Mouse (Mus musculus): ENCODE data around the gene Pmf1. TPM values are rescaled to one million over a fixed set of nuclear protein-coding genes. Genes with fewer than 3 reads are reported as not detected.

Gene Pmf1
- polyA plus RNA-seq, 1 experiment: 88.6 TPM

DNA sequence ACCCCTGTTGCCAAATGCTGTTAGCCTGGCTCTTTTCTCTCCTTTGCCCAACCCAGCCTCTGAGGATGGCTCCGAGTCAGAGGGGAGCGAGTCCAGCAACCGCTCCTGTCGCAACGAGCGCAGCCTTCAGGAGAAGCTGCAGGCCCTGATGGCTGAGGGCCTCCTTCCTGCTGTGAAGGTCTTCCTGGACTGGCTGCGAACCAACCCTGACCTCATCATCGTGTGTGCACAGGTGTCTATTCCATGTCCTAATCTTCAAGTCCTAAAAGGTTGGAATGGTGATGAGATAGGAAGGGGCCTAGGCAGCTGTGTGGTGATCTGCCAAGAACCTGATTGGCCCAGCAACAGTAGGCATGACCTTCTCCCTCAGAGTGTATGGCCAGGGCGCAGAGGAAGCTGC lies 57.2 kb downstream of the Pmf1 start:
- no peaks in the 10 kb centered on the region for H3K9me3 ChIP-seq (replicated peaks; ENCODE audit: control insufficient read depth, insufficient read depth, low read length, poor library complexity, severe bottlenecking)

DNA sequence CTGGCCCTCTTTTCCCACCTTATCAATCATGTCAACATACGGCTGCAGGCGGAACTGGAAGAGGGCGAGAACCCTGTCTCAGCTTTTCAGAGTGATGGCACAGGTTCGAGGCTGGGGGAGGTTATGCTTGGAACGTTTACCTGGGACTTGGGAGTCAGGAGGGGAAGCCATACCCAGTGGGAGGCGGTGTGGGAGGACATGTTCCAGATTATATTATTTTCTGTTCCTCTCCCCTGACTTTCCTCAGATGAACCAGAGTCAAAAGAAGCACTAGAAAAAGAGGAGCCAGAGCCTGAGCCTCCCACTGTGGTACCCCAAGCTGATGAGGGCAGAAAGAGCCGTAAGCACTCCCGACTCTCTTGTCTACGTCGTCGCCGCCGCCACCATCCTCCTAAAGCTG lies 59.4 kb downstream of the Pmf1 start:
- Histone ChIP-seq H3K9ac (ENCODE audit: low read depth, poor library complexity, severe bottlenecking) (no peak overlapping the region), H3K27ac (ENCODE audit: insufficient read depth, low read length) (no peak overlapping the region), H3K36me3 (ENCODE audit: control insufficient read depth, insufficient read depth, low read length, poor library complexity, severe bottlenecking) (peaks cover 88% of the 10 kb centered on the region), H3K9me3 (replicated peaks; ENCODE audit: control insufficient read depth, insufficient read depth, low read length, poor library complexity, severe bottlenecking) (no peaks in the 10 kb centered on the region), H3K27me3 (ENCODE audit: control insufficient read depth, insufficient read depth, low read length, poor library complexity, severe bottlenecking) (no peaks in the 10 kb centered on the region), H3K4me3 (ENCODE audit: low read depth, low read length) (no peak overlapping the region), H3K4me1 (ENCODE audit: control insufficient read depth, insufficient read depth, low read length) (no peaks in the 10 kb centered on the region)
- TF ChIP-seq EP300 (IDR thresholded peaks at IDR 0.05; ENCODE audit: insufficient read depth, low read depth, low read length) (no peak), CTCF (IDR thresholded peaks at IDR 0.05; ENCODE audit: low read depth, low read length) (no peak), POLR2A (IDR thresholded peaks at IDR 0.05; ENCODE audit: insufficient read depth, low read length) (no peak)

More for the DNA sequence above, 57.2 kb downstream of the Pmf1 start:
- peaks cover 90% of the 10 kb centered on the region for H3K36me3 ChIP-seq (ENCODE audit: control insufficient read depth, insufficient read depth, low read length, poor library complexity, severe bottlenecking)
- H3K9ac ChIP-seq (ENCODE audit: low read depth, poor library complexity, severe bottlenecking): no peak overlapping the region
- H3K27me3 ChIP-seq (ENCODE audit: control insufficient read depth, insufficient read depth, low read length, poor library complexity, severe bottlenecking): no peaks in the 10 kb centered on the region
- no peaks in the 10 kb centered on the region for H3K4me1 ChIP-seq (ENCODE audit: control insufficient read depth, insufficient read depth, low read length)
- no peak overlapping the region for H3K27ac ChIP-seq (ENCODE audit: insufficient read depth, low read length)
- no peak overlapping the region for H3K4me3 ChIP-seq (ENCODE audit: low read depth, low read length)
- TF ChIP-seq EP300 (IDR thresholded peaks at IDR 0.05; ENCODE audit: insufficient read depth, low read depth, low read length): no peak
- TF ChIP-seq CTCF (IDR thresholded peaks at IDR 0.05; ENCODE audit: low read depth, low read length): no peak
- no peak for TF ChIP-seq POLR2A (IDR thresholded peaks at IDR 0.05; ENCODE audit: insufficient read depth, low read length)

Other genes starting within 250 kb of the Pmf1 start
- 0.82 TPM in 1 of 2 replicates, not detected in the other for gene Rhbg, start 155.6 kb downstream of the Pmf1 start, polyA plus RNA-seq (2011; ENCODE audit: insufficient read depth, insufficient read length, low read depth, missing spikeins)
- gene Gm38392, start 123.1 kb downstream of the Pmf1 start, polyA plus RNA-seq (2011; ENCODE audit: insufficient read depth, insufficient read length, low read depth, missing spikeins): 0.72 and 3.6 TPM in 2 replicates
- 15.5 and 19.8 TPM in 2 replicates for gene Tsacc, start 113.3 kb downstream of the Pmf1 start, polyA plus RNA-seq (2011; ENCODE audit: insufficient read depth, insufficient read length, low read depth, missing spikeins)
- gene Cct3, start 113.2 kb downstream of the Pmf1 start, polyA plus RNA-seq (2011; ENCODE audit: insufficient read depth, insufficient read length, low read depth, missing spikeins): 584 and 609 TPM in 2 replicates
- gene Glmp, start 85.3 kb downstream of the Pmf1 start, polyA plus RNA-seq (2011; ENCODE audit: insufficient read depth, insufficient read length, low read depth, missing spikeins): 89.0 and 93.3 TPM in 2 replicates
- gene Tmem79, start 74.2 kb downstream of the Pmf1 start, polyA plus RNA-seq (2011; ENCODE audit: insufficient read depth, insufficient read length, low read depth, missing spikeins): 9.1 and 12.8 TPM in 2 replicates
- gene Smg5, start 74.1 kb downstream of the Pmf1 start, polyA plus RNA-seq (2011; ENCODE audit: insufficient read depth, insufficient read length, low read depth, missing spikeins): 70.7 and 84.2 TPM in 2 replicates
- 4.9 and 6.8 TPM in 2 replicates for gene Paqr6, start 45.7 kb downstream of the Pmf1 start, polyA plus RNA-seq (2011; ENCODE audit: insufficient read depth, insufficient read length, low read depth, missing spikeins)
- gene Bglap3, start 37.6 kb downstream of the Pmf1 start, polyA plus RNA-seq (2011; ENCODE audit: insufficient read depth, insufficient read length, low read depth, missing spikeins): 1.0 and 1.4 TPM in 2 replicates
- gene Bglap2, start 31.6 kb downstream of the Pmf1 start, polyA plus RNA-seq (2011; ENCODE audit: insufficient read depth, insufficient read length, low read depth, missing spikeins): not detected in 2 replicates
- not detected in 2 replicates for gene Bglap, start 25.9 kb downstream of the Pmf1 start, polyA plus RNA-seq (2011; ENCODE audit: insufficient read depth, insufficient read length, low read depth, missing spikeins)
- 13.5 and 14.7 TPM in 2 replicates for gene Slc25a44, start 14.8 kb upstream of the Pmf1 start, polyA plus RNA-seq (2011; ENCODE audit: insufficient read depth, insufficient read length, low read depth, missing spikeins)
- gene Sema4a, start 50.9 kb upstream of the Pmf1 start, polyA plus RNA-seq (2011; ENCODE audit: insufficient read depth, insufficient read length, low read depth, missing spikeins): 2.3 and 4.0 TPM in 2 replicates
- 30.0 and 37.2 TPM in 2 replicates for gene Lmna, start 99.6 kb upstream of the Pmf1 start, polyA plus RNA-seq (2011; ENCODE audit: insufficient read depth, insufficient read length, low read depth, missing spikeins)
- gene Mex3a, start 122.1 kb upstream of the Pmf1 start, polyA plus RNA-seq (2011; ENCODE audit: insufficient read depth, insufficient read length, low read depth, missing spikeins): 42.3 and 43.4 TPM in 2 replicates
- gene Rab25, start 138.0 kb upstream of the Pmf1 start, polyA plus RNA-seq (2011; ENCODE audit: insufficient read depth, insufficient read length, low read depth, missing spikeins): 33.2 and 35.1 TPM in 2 replicates
- gene Lamtor2, start 142.7 kb upstream of the Pmf1 start, polyA plus RNA-seq (2011; ENCODE audit: insufficient read depth, insufficient read length, low read depth, missing spikeins): 138 and 151 TPM in 2 replicates
- 118 and 133 TPM in 2 replicates for gene Ubqln4, start 143.4 kb upstream of the Pmf1 start, polyA plus RNA-seq (2011; ENCODE audit: insufficient read depth, insufficient read length, low read depth, missing spikeins)
- 348 and 382 TPM in 2 replicates for gene Ssr2, start 165.5 kb upstream of the Pmf1 start, polyA plus RNA-seq (2011; ENCODE audit: insufficient read depth, insufficient read length, low read depth, missing spikeins)
- gene Arhgef2, start 195.6 kb upstream of the Pmf1 start, polyA plus RNA-seq (2011; ENCODE audit: insufficient read depth, insufficient read length, low read depth, missing spikeins): 71.2 and 74.9 TPM in 2 replicates
- not detected in 2 replicates for gene Rxfp4, start 242.8 kb upstream of the Pmf1 start, polyA plus RNA-seq (2011; ENCODE audit: insufficient read depth, insufficient read length, low read depth, missing spikeins)

Measured in ES-Bruce4 (cell line).